Mouse (Mus musculus) heart, embryonic 13.5 days (tissue): ENCODE data around the gene Cnnm2. TPM values are rescaled to one million over a fixed set of nuclear protein-coding genes. Genes with fewer than 3 reads are reported as not detected.

Experiments
- ATAC-seq: fragments of 200-750 bp; cut with Nextera tagmentation; 2 replicates; pipeline ENCODE4 v1.8.0; 2017; ENCODE audit warnings: moderate TSS enrichment; ENCODE audit not compliant: insufficient number of reproducible peaks, low FRiP score, low TSS enrichment; ENCODE audit errors: extremely low read depth
- H3K27ac ChIP-seq: fragments of 300-500 bp; sonication (generic); replicated peaks from 2 replicates; pipeline ENCODE4 v1.5.1; 2015; ENCODE audit warnings: moderate library complexity, mild to moderate bottlenecking, inconsistent platforms
- H3K27me3 ChIP-seq: fragments of 300-500 bp; sonication (generic); replicated peaks from 2 replicates; pipeline ENCODE4 v1.6.1; 2015; ENCODE audit warnings: mild to moderate bottlenecking, inconsistent platforms
- H3K36me3 ChIP-seq: fragments of 300-500 bp; sonication (generic); 2 replicates; pipeline ENCODE4 v1.6.1; 2015; ENCODE audit warnings: mild to moderate bottlenecking, inconsistent platforms
- H3K4me1 ChIP-seq: fragments of 300-500 bp; sonication (generic); 2 replicates; pipeline ENCODE4 v1.6.1; 2015; ENCODE audit warnings: inconsistent platforms
- H3K4me2 ChIP-seq: fragments of 300-500 bp; sonication (generic); 2 replicates; pipeline ENCODE4 v1.6.1; 2015; ENCODE audit warnings: inconsistent platforms, mild to moderate bottlenecking, moderate library complexity
- H3K4me3 ChIP-seq: fragments of 300-500 bp; sonication (generic); 2 replicates; pipeline ENCODE4 v1.5.1; 2015; ENCODE audit warnings: moderate library complexity, mild to moderate bottlenecking, inconsistent platforms
- H3K9ac ChIP-seq: fragments of 300-500 bp; sonication (generic); 2 replicates; pipeline ENCODE4 v1.6.1; 2015; ENCODE audit warnings: inconsistent platforms, mild to moderate bottlenecking, moderate library complexity
- H3K9me3 ChIP-seq: fragments of 300-500 bp; sonication (generic); 2 replicates; pipeline ENCODE4 v1.6.1; 2016; ENCODE audit warnings: inconsistent platforms
- whole genome bisulfite sequencing: fragments of 180-500 bp; shearing (Covaris S2); methylation state at CpG from one replicate; pipeline ENCODE4 v1.1.7; 2015; ENCODE audit warnings: mixed read lengths; 5-methylcytosine and 5-hydroxymethylcytosine counted together
- polyA plus RNA-seq: library from polyadenylated mRNA; unstranded; fragments of >200 nt; fragmentation: Nextera tagmentation; extraction: Ambion mirVana; gene quantifications from 2 replicates; pipeline ENCODE4 v1.2.1, GENCODE M21; 2015

Cnnm2 gene
- polyA plus RNA-seq, 1 experiment from 2014 or later = 2.5 TPM

- Histone ChIP-seq H3K27ac (no peak overlapping the region), H3K4me1 (peaks cover 13% of the 10 kb centered on the region), H3K9me3 (no peaks in the 10 kb centered on the region), H3K9ac (no peak overlapping the region), H3K27me3 (no peaks in the 10 kb centered on the region), H3K4me3 (no peak overlapping the region), H3K36me3 (no peaks in the 10 kb centered on the region), H3K4me2 (no peak overlapping the region)
- ATAC-seq = no peak
- WGBS = 61% methylated on average over 7 of the region's 7 CpGs
Measured at GRCm38 (mm10) chr19:46801492-46801891, 40.1 kb downstream of the Cnnm2 start.

GRCm38 (mm10) chr19:46802306-46802705, 40.9 kb downstream of the Cnnm2 start:
- H3K27ac ChIP-seq = no peak overlapping the region
- H3K4me3 ChIP-seq = no peak overlapping the region
- 76% methylated on average over 9 of the region's 9 CpGs for WGBS
- no peak overlapping the region for H3K9ac ChIP-seq
- ATAC-seq = no peak
- no peaks in the 10 kb centered on the region for H3K27me3 ChIP-seq
- peaks cover 19% of the 10 kb centered on the region for H3K4me1 ChIP-seq
- H3K9me3 ChIP-seq = no peaks in the 10 kb centered on the region
- H3K4me2 ChIP-seq = no peak overlapping the region
- no peaks in the 10 kb centered on the region for H3K36me3 ChIP-seq

GRCm38 (mm10) chr19:46803732-46804131, 42.3 kb downstream of the Cnnm2 start:
- no peak overlapping the region for H3K9ac ChIP-seq
- 69% methylated on average over 2 of the region's 2 CpGs for WGBS
- no peak overlapping the region for H3K4me2 ChIP-seq
- H3K27me3 ChIP-seq = no peaks in the 10 kb centered on the region
- no peak overlapping the region for H3K27ac ChIP-seq
- no peak overlapping the region for H3K4me3 ChIP-seq
- peaks cover 19% of the 10 kb centered on the region for H3K4me1 ChIP-seq
- H3K9me3 ChIP-seq = no peaks in the 10 kb centered on the region
- ATAC-seq = no peak
- no peaks in the 10 kb centered on the region for H3K36me3 ChIP-seq

- H3K9ac ChIP-seq = no peak overlapping the region
- peak; percentile 31; the same call in 1 of the 2 replicates for ATAC-seq
Measured at GRCm38 (mm10) chr19:46804751-46805150, 43.4 kb downstream of the Cnnm2 start.

GRCm38 (mm10) chr19:46805933-46806688, 44.7 kb downstream of the Cnnm2 start:
- Histone ChIP-seq H3K4me2 (no peak overlapping the region), H3K27ac (no peak overlapping the region), H3K9me3 (no peaks in the 10 kb centered on the region), H3K4me3 (no peak overlapping the region), H3K27me3 (no peaks in the 10 kb centered on the region), H3K4me1 (peaks cover 19% of the 10 kb centered on the region), H3K9ac (no peak overlapping the region), H3K36me3 (no peaks in the 10 kb centered on the region)
- WGBS = 63% methylated on average over 9 of the region's 9 CpGs
- ATAC-seq = no peak

More at GRCm38 (mm10) chr19:46804751-46805150, 43.4 kb downstream of the Cnnm2 start:
- no peak overlapping the region for H3K4me3 ChIP-seq
- 69% methylated on average over 6 of the region's 6 CpGs for WGBS
- no peak overlapping the region for H3K4me2 ChIP-seq
- no peaks in the 10 kb centered on the region for H3K36me3 ChIP-seq
- H3K4me1 ChIP-seq = peaks cover 19% of the 10 kb centered on the region
- no peaks in the 10 kb centered on the region for H3K9me3 ChIP-seq
- H3K27me3 ChIP-seq = no peaks in the 10 kb centered on the region
- no peak overlapping the region for H3K27ac ChIP-seq

GRCm38 (mm10) chr19:46808261-46808660, 46.9 kb downstream of the Cnnm2 start:
- Histone ChIP-seq H3K9me3 (no peaks in the 10 kb centered on the region), H3K9ac (no peak overlapping the region), H3K4me2 (no peak overlapping the region), H3K27me3 (no peaks in the 10 kb centered on the region), H3K36me3 (no peaks in the 10 kb centered on the region), H3K27ac (no peak overlapping the region), H3K4me1 (peaks cover 14% of the 10 kb centered on the region), H3K4me3 (no peak overlapping the region)
- 89% methylated on average over 5 of the region's 5 CpGs for WGBS
- no peak for ATAC-seq

GRCm38 (mm10) chr19:46809031-46809430, 47.6 kb downstream of the Cnnm2 start:
- Histone ChIP-seq H3K4me2 (no peak overlapping the region), H3K9me3 (no peaks in the 10 kb centered on the region), H3K9ac (no peak overlapping the region), H3K27me3 (no peaks in the 10 kb centered on the region), H3K4me3 (no peak overlapping the region), H3K4me1 (peaks cover 14% of the 10 kb centered on the region), H3K36me3 (no peaks in the 10 kb centered on the region), H3K27ac (no peak overlapping the region)
- ATAC-seq = no peak
- 84% methylated on average over 5 of the region's 5 CpGs for WGBS

GRCm38 (mm10) chr19:46819276-46819675, 57.9 kb downstream of the Cnnm2 start:
- H3K27me3 ChIP-seq = no peaks in the 10 kb centered on the region
- WGBS = 47% methylated on average over 7 of the region's 7 CpGs
- H3K4me3 ChIP-seq = no peak overlapping the region
- peaks cover 26% of the 10 kb centered on the region for H3K4me1 ChIP-seq
- H3K9ac ChIP-seq = no peak overlapping the region
- ATAC-seq = no peak
- H3K36me3 ChIP-seq = no peaks in the 10 kb centered on the region
- H3K27ac ChIP-seq = no peak overlapping the region
- H3K9me3 ChIP-seq = no peaks in the 10 kb centered on the region
- no peak overlapping the region for H3K4me2 ChIP-seq

GRCm38 (mm10) chr19:46822491-46822890, 61.1 kb downstream of the Cnnm2 start:
- Histone ChIP-seq H3K27ac (no peak overlapping the region), H3K27me3 (no peaks in the 10 kb centered on the region), H3K4me3 (no peak overlapping the region), H3K9me3 (no peaks in the 10 kb centered on the region), H3K36me3 (no peaks in the 10 kb centered on the region), H3K4me1 (peaks cover 26% of the 10 kb centered on the region), H3K4me2 (no peak overlapping the region), H3K9ac (no peak overlapping the region)
- ATAC-seq = no peak
- 88% methylated on average over 4 of the region's 4 CpGs for WGBS

- no peak overlapping the region for H3K4me3 ChIP-seq
- 50% methylated on average over 5 of the region's 5 CpGs for WGBS
- H3K9ac ChIP-seq = no peak overlapping the region
- no peak overlapping the region for H3K4me2 ChIP-seq
- peaks cover 15% of the 10 kb centered on the region for H3K4me1 ChIP-seq
- H3K27me3 ChIP-seq = no peaks in the 10 kb centered on the region
- H3K36me3 ChIP-seq = no peaks in the 10 kb centered on the region
- no peaks in the 10 kb centered on the region for H3K9me3 ChIP-seq
- no peak overlapping the region for H3K27ac ChIP-seq
- no peak for ATAC-seq
Measured at GRCm38 (mm10) chr19:46823759-46824158, 62.4 kb downstream of the Cnnm2 start.

GRCm38 (mm10) chr19:46824867-46825266, 63.5 kb downstream of the Cnnm2 start:
- Histone ChIP-seq H3K4me3 (no peak overlapping the region), H3K27ac (no peak overlapping the region), H3K36me3 (no peaks in the 10 kb centered on the region), H3K4me1 (peaks cover 8% of the 10 kb centered on the region), H3K27me3 (no peaks in the 10 kb centered on the region), H3K9ac (no peak overlapping the region), H3K9me3 (no peaks in the 10 kb centered on the region), H3K4me2 (no peak overlapping the region)
- no peak for ATAC-seq
- 83% methylated on average over 7 of the region's 7 CpGs for WGBS

GRCm38 (mm10) chr19:46827654-46828165, 66.3 kb downstream of the Cnnm2 start:
- H3K4me2 ChIP-seq = no peak overlapping the region
- 56% methylated on average over 5 of the region's 5 CpGs for WGBS
- peaks cover 21% of the 10 kb centered on the region for H3K4me1 ChIP-seq
- H3K4me3 ChIP-seq = no peak overlapping the region
- ATAC-seq = no peak
- no peak overlapping the region for H3K9ac ChIP-seq
- no peaks in the 10 kb centered on the region for H3K27me3 ChIP-seq
- H3K27ac ChIP-seq = no peak overlapping the region
- H3K9me3 ChIP-seq = no peaks in the 10 kb centered on the region
- H3K36me3 ChIP-seq = no peaks in the 10 kb centered on the region
